Mouse (Mus musculus) embryonic fibroblast, embryonic 13.5 days (primary cell): Measurements from ENCODE around the gene Syna.

ENCODE experiments used
- CTCF ChIP-seq: IDR thresholded peaks from 2 replicates; pipeline ENCODE4 v1.5.1; 2011; ENCODE audit warnings: mild to moderate bottlenecking, control low read depth, low read length, moderate library complexity, borderline replicate concordance; ENCODE audit not compliant: insufficient read depth
- POLR2A ChIP-seq: IDR thresholded peaks from 2 replicates; pipeline ENCODE4 v1.6.1; 2011; ENCODE audit warnings: low read depth, mild to moderate bottlenecking, control low read depth, low read length, moderate library complexity

DNA sequence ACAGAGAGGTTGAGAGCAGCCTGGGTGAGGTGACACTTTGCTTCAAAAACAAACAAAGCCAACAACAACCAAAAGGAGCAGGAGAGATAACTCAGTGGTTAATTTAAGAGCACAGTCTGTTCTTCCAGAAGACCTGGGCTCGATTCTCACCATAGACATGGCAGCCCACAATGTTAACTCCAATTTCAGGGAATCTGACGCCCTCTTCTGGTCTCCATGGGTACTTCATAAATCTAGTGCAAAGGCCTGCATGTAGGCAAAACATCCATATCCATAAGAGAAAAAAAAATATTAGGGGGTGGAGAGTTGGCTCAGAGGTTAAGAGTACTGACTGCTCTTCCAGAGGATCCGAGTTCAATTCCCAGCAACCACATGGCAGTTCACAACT is 14.7 kb downstream of the Syna start:
- TF ChIP-seq CTCF (no peak), POLR2A (no peak)
